Mouse (Mus musculus): ENCODE results near the gene Dars2. TPM values are rescaled to one million over a fixed set of nuclear protein-coding genes. Genes with fewer than 3 reads are reported as not detected.

The Dars2 gene
- polyA plus RNA-seq, 1 experiment from 2014 or later: 28.5 TPM

- Histone ChIP-seq H3K9ac (ENCODE audit: low read depth, low read length) (no peak overlapping the region), H3K4me2 (ENCODE audit: low read length) (no peak overlapping the region), H3K4me1 (ENCODE audit: control insufficient read depth, insufficient read depth, low read depth, low read length) (no peaks in the 10 kb centered on the region), H3K4me3 (ENCODE audit: low read length) (no peak overlapping the region), H3K36me3 (ENCODE audit: control insufficient read depth, insufficient read depth, low read length) (peaks cover 5% of the 10 kb centered on the region; the same call in 1 of the 2 replicates), H3K27ac (ENCODE audit: low read depth, low read length) (no peak overlapping the region), H3K27me3 (replicated peaks; ENCODE audit: control insufficient read depth, insufficient read depth, low read length) (no peaks in the 10 kb centered on the region), H3K9me3 (ENCODE audit: control insufficient read depth, low read length) (no peaks in the 10 kb centered on the region)
- no peak for ATAC-seq
- WGBS: 98% methylated on average over 1 of the region's 1 CpGs
Measured at GRCm38 (mm10) chr1:161057164-161057563, 13.3 kb downstream of the Dars2 start.

DNA sequence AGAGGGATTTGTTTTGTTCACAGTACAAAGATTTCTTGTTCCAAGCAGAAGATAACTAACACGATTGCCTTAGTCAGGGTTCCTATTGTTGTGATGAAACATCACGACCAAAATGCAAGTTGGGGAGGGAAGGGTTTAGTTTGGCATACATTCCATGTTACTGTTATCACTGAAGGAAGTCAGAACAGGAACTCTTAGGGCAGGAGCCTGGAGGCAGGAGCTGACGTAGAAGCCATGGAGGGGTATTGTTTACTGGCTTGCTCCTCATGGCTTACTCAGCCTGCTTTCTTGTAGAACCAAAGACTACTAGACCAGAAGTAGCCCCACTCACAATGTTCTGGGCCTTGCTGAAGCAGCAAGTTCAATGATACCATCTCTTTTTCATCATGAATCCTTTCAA is 23.5 kb downstream of the Dars2 start:
- Histone ChIP-seq H3K4me1 (ENCODE audit: control insufficient read depth, insufficient read depth, low read depth, low read length) (no peaks in the 10 kb centered on the region), H3K4me2 (ENCODE audit: low read length) (no peak overlapping the region), H3K4me3 (ENCODE audit: low read length) (no peak overlapping the region), H3K27ac (ENCODE audit: low read depth, low read length) (no peak overlapping the region), H3K9ac (ENCODE audit: low read depth, low read length) (no peak overlapping the region), H3K36me3 (ENCODE audit: control insufficient read depth, insufficient read depth, low read length) (peaks cover 14% of the 10 kb centered on the region), H3K9me3 (ENCODE audit: control insufficient read depth, low read length) (no peaks in the 10 kb centered on the region), H3K27me3 (replicated peaks; ENCODE audit: control insufficient read depth, insufficient read depth, low read length) (no peaks in the 10 kb centered on the region)
- WGBS: 93% methylated on average over 3 of the region's 3 CpGs
- ATAC-seq: no peak

- Histone ChIP-seq H3K4me1 (ENCODE audit: control insufficient read depth, insufficient read depth, low read depth, low read length) (peaks cover 19% of the 10 kb centered on the region), H3K4me3 (ENCODE audit: low read length) (no peak overlapping the region), H3K9ac (ENCODE audit: low read depth, low read length) (no peak overlapping the region), H3K36me3 (ENCODE audit: control insufficient read depth, insufficient read depth, low read length) (peaks cover 31% of the 10 kb centered on the region), H3K27me3 (replicated peaks; ENCODE audit: control insufficient read depth, insufficient read depth, low read length) (no peaks in the 10 kb centered on the region), H3K4me2 (ENCODE audit: low read length) (no peak overlapping the region), H3K27ac (ENCODE audit: low read depth, low read length) (no peak overlapping the region), H3K9me3 (ENCODE audit: control insufficient read depth, low read length) (no peaks in the 10 kb centered on the region)
- WGBS: 94% methylated on average over 7 of the region's 7 CpGs
- ATAC-seq: no peak
Measured at GRCm38 (mm10) chr1:161041261-161042020, 29.0 kb downstream of the Dars2 start.

DNA sequence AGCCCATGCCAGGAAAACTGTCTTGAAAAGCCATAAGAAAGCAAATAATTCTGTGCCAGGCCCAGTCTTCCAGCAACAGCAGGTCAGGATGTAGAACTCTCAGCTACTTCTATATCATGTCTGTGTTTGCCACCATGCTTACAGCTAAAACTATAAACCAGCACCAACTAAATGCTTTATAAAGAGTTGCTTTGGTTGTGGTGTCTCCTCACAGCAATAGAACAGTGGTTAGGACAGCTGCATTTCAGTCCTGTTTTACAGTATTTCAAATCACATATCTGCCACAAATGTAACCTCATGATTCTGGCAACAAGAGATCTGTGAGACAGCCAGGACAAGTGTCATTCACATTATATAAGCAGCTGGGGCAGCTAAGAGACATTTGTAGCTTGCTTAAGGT is 29.6 kb downstream of the Dars2 start:
- no peak overlapping the region for H3K27ac ChIP-seq (ENCODE audit: low read depth, low read length)
- peaks cover 28% of the 10 kb centered on the region for H3K36me3 ChIP-seq (ENCODE audit: control insufficient read depth, insufficient read depth, low read length)

DNA sequence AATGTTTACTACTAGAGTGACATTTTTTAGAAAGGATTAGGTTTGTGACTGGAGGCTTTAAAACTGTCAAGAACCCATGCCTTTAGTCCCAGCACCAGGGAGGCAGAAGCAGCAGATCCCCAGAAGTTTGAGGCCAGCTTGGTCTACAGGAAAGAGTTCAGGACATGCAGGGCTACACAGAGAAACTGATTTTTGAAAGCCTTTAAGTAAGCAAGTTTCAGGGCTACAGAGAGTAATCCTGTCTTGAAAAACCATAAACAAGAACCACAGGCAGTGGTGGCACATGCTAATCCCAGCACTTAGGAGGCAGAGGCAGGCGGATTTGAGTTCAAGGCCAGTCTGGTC is 30.1 kb downstream of the Dars2 start:
- Histone ChIP-seq H3K4me1 (ENCODE audit: control insufficient read depth, insufficient read depth, low read depth, low read length) (peaks cover 19% of the 10 kb centered on the region), H3K36me3 (ENCODE audit: control insufficient read depth, insufficient read depth, low read length) (peaks cover 28% of the 10 kb centered on the region), H3K27me3 (replicated peaks; ENCODE audit: control insufficient read depth, insufficient read depth, low read length) (no peaks in the 10 kb centered on the region), H3K4me2 (ENCODE audit: low read length) (no peak overlapping the region), H3K4me3 (ENCODE audit: low read length) (no peak overlapping the region), H3K9ac (ENCODE audit: low read depth, low read length) (no peak overlapping the region), H3K9me3 (ENCODE audit: control insufficient read depth, low read length) (no peaks in the 10 kb centered on the region), H3K27ac (ENCODE audit: low read depth, low read length) (peak overlapping the region; percentile 32)
- WGBS: 70% methylated on average over 1 of the region's 1 CpGs
- ATAC-seq: no peak

More for the DNA sequence above, 29.6 kb downstream of the Dars2 start:
- Histone ChIP-seq H3K4me1 (ENCODE audit: control insufficient read depth, insufficient read depth, low read depth, low read length) (peaks cover 19% of the 10 kb centered on the region), H3K4me3 (ENCODE audit: low read length) (no peak overlapping the region), H3K4me2 (ENCODE audit: low read length) (no peak overlapping the region), H3K27me3 (replicated peaks; ENCODE audit: control insufficient read depth, insufficient read depth, low read length) (no peaks in the 10 kb centered on the region), H3K9me3 (ENCODE audit: control insufficient read depth, low read length) (no peaks in the 10 kb centered on the region), H3K9ac (ENCODE audit: low read depth, low read length) (no peak overlapping the region)
- ATAC-seq: no peak

GRCm38 (mm10) chr1:161039741-161040425 is 30.6 kb downstream of the Dars2 start:
- no peak overlapping the region for H3K4me3 ChIP-seq (ENCODE audit: low read length)
- H3K27me3 ChIP-seq (replicated peaks; ENCODE audit: control insufficient read depth, insufficient read depth, low read length): no peaks in the 10 kb centered on the region
- H3K36me3 ChIP-seq (ENCODE audit: control insufficient read depth, insufficient read depth, low read length): peaks cover 27% of the 10 kb centered on the region
- H3K9ac ChIP-seq (ENCODE audit: low read depth, low read length): no peak overlapping the region
- peak; percentile 43 for ATAC-seq
- 15% methylated on average over 3 of the region's 3 CpGs for WGBS
- H3K4me2 ChIP-seq (ENCODE audit: low read length): no peak overlapping the region
- peaks cover 19% of the 10 kb centered on the region for H3K4me1 ChIP-seq (ENCODE audit: control insufficient read depth, insufficient read depth, low read depth, low read length)
- no peaks in the 10 kb centered on the region for H3K9me3 ChIP-seq (ENCODE audit: control insufficient read depth, low read length)
- H3K27ac ChIP-seq (ENCODE audit: low read depth, low read length): peak overlapping the region; percentile 32

GRCm38 (mm10) chr1:161038968-161039721 is 31.3 kb downstream of the Dars2 start:
- 12% methylated on average over 3 of the region's 3 CpGs for WGBS
- Histone ChIP-seq H3K36me3 (ENCODE audit: control insufficient read depth, insufficient read depth, low read length) (peaks cover 23% of the 10 kb centered on the region), H3K4me2 (ENCODE audit: low read length) (no peak overlapping the region), H3K9ac (ENCODE audit: low read depth, low read length) (no peak overlapping the region), H3K27ac (ENCODE audit: low read depth, low read length) (no peak overlapping the region), H3K27me3 (replicated peaks; ENCODE audit: control insufficient read depth, insufficient read depth, low read length) (no peaks in the 10 kb centered on the region), H3K9me3 (ENCODE audit: control insufficient read depth, low read length) (no peaks in the 10 kb centered on the region), H3K4me3 (ENCODE audit: low read length) (no peak overlapping the region), H3K4me1 (ENCODE audit: control insufficient read depth, insufficient read depth, low read depth, low read length) (peaks cover 19% of the 10 kb centered on the region)
- ATAC-seq: no peak

DNA sequence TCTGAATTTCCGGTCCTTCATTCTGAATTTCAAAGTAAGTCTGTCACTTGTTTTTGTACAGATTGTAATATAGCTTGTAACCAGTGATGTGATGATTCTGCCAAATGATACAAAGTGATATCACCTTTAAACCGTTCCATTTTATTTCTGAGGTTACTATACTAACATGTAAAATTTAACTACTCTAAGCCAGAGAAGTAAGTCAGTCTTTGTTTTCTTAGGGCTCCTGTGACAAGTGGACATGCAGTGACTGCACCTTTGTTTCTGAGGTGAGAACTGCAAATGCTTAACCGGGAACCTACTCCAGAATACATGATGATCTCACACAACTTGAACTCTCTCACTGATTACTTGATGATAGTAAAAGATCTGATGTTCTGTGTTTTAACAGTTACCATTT is 32.5 kb downstream of the Dars2 start:
- Histone ChIP-seq H3K27ac (ENCODE audit: low read depth, low read length) (no peak overlapping the region), H3K4me1 (ENCODE audit: control insufficient read depth, insufficient read depth, low read depth, low read length) (peaks cover 28% of the 10 kb centered on the region), H3K36me3 (ENCODE audit: control insufficient read depth, insufficient read depth, low read length) (peaks cover 23% of the 10 kb centered on the region), H3K9ac (ENCODE audit: low read depth, low read length) (no peak overlapping the region), H3K9me3 (ENCODE audit: control insufficient read depth, low read length) (no peaks in the 10 kb centered on the region), H3K27me3 (replicated peaks; ENCODE audit: control insufficient read depth, insufficient read depth, low read length) (no peaks in the 10 kb centered on the region), H3K4me2 (ENCODE audit: low read length) (peak overlapping the region; percentile 46; the same call in 1 of the 2 replicates), H3K4me3 (ENCODE audit: low read length) (no peak overlapping the region; the same call in 1 of the 2 replicates)
- ATAC-seq: no peak
- 32% methylated on average over 3 of the region's 3 CpGs for WGBS

GRCm38 (mm10) chr1:161037599-161037998 is 32.9 kb downstream of the Dars2 start:
- 30% methylated on average over 3 of the region's 3 CpGs for WGBS
- peak overlapping the region; percentile 46 for H3K4me2 ChIP-seq (ENCODE audit: low read length)
- peaks cover 23% of the 10 kb centered on the region for H3K36me3 ChIP-seq (ENCODE audit: control insufficient read depth, insufficient read depth, low read length)
- peaks cover 28% of the 10 kb centered on the region for H3K4me1 ChIP-seq (ENCODE audit: control insufficient read depth, insufficient read depth, low read depth, low read length)
- peak overlapping the region; percentile 50 for H3K9ac ChIP-seq (ENCODE audit: low read depth, low read length)
- H3K4me3 ChIP-seq (ENCODE audit: low read length): peak overlapping the region; percentile 23
- no peaks in the 10 kb centered on the region for H3K9me3 ChIP-seq (ENCODE audit: control insufficient read depth, low read length)
- H3K27ac ChIP-seq (ENCODE audit: low read depth, low read length): 0 out of 2 replicates have a peak overlapping the region, but pooled peaks have one; percentile 34
- no peak for ATAC-seq
- H3K27me3 ChIP-seq (replicated peaks; ENCODE audit: control insufficient read depth, insufficient read depth, low read length): no peaks in the 10 kb centered on the region
